Comparison of ENCODE assay signal across 29 mouse cellular contexts in genomic region chr1:145377031-145377430, GRCm38 (mm10).
"Had no signal": no experiment of that assay in that cellular context is flagged by ENCODE, and none has a peak within 500 bp of the region (broad histone marks: within the 10 kb centered on the region; RNA-seq: fewer than 3 reads in every experiment).

No protein-coding gene starts in this region.

- H3K4me3 ChIP-seq: gastrocnemius, adult 2 months; heart, adult 2 months; heart, embryonic 13.5 days; heart, embryonic 15.5 days; hindbrain, embryonic 13.5 days; hindbrain, embryonic 15.5 days; kidney, embryonic 15.5 days; layer of hippocampus, adult 2 months; limb, embryonic 12.5 days; limb, embryonic 15.5 days; liver, embryonic 12.5 days had no signal

- H3K36me3 ChIP-seq: heart, embryonic 13.5 days; heart, embryonic 15.5 days; hindbrain, embryonic 13.5 days; hindbrain, embryonic 15.5 days; kidney, embryonic 15.5 days; limb, embryonic 12.5 days; limb, embryonic 15.5 days; liver, embryonic 12.5 days had no signal

- H3K27ac ChIP-seq: gastrocnemius, adult 2 months; heart, adult 2 months; heart, embryonic 13.5 days; heart, embryonic 15.5 days; hindbrain, embryonic 13.5 days; hindbrain, embryonic 15.5 days; hindbrain, postnatal 0 days; kidney, embryonic 15.5 days; kidney, postnatal 0 days; layer of hippocampus, adult 2 months; limb, embryonic 12.5 days; limb, embryonic 15.5 days; liver, embryonic 12.5 days; liver, embryonic 14.5 days had no signal

- H3K4me1 ChIP-seq: heart, embryonic 13.5 days; heart, embryonic 15.5 days; hindbrain, embryonic 13.5 days; hindbrain, embryonic 15.5 days; kidney, embryonic 15.5 days; limb, embryonic 12.5 days; limb, embryonic 15.5 days; liver, embryonic 12.5 days had no signal

- DNase-seq: gastrocnemius, adult 2 months; gastrocnemius, postnatal 10 days; gastrocnemius, postnatal 25 days; heart, adult 11 months; heart, adult 2 months; heart, postnatal 14 days; heart, postnatal 36 days; kidney, adult 11 months; kidney, adult 2 months; kidney, adult 9 months; kidney, postnatal 25 days; kidney, postnatal 4 days; layer of hippocampus, adult 9-11 months; layer of hippocampus, postnatal 36 days; left cerebral cortex, postnatal 4 days had no signal

- H3K27me3 ChIP-seq: heart, embryonic 13.5 days; heart, embryonic 15.5 days; hindbrain, embryonic 13.5 days; hindbrain, embryonic 15.5 days; kidney, embryonic 15.5 days; limb, embryonic 12.5 days; limb, embryonic 15.5 days; liver, embryonic 12.5 days had no signal

- H3K9me3 ChIP-seq: heart, embryonic 13.5 days; heart, embryonic 15.5 days; hindbrain, embryonic 13.5 days; hindbrain, embryonic 15.5 days; kidney, embryonic 15.5 days; limb, embryonic 12.5 days; limb, embryonic 15.5 days; liver, embryonic 12.5 days had no signal

- H3K4me2 ChIP-seq: heart, embryonic 11.5 days; heart, embryonic 13.5 days; heart, embryonic 15.5 days; hindbrain, embryonic 13.5 days; hindbrain, embryonic 15.5 days; kidney, embryonic 15.5 days; limb, embryonic 12.5 days; limb, embryonic 15.5 days; liver, embryonic 12.5 days had no signal

- H3K9ac ChIP-seq: heart, embryonic 13.5 days; heart, embryonic 15.5 days; hindbrain, embryonic 13.5 days; hindbrain, embryonic 15.5 days; kidney, embryonic 15.5 days; limb, embryonic 12.5 days; limb, embryonic 15.5 days; liver, embryonic 12.5 days; liver, embryonic 14.5 days had no signal

- ATAC-seq: hindbrain, postnatal 0 days; intestine, embryonic 16.5 days; liver, embryonic 12.5 days had no signal
